Mouse (Mus musculus): Measurements from ENCODE around the gene Smox.

The Smox gene

DNA sequence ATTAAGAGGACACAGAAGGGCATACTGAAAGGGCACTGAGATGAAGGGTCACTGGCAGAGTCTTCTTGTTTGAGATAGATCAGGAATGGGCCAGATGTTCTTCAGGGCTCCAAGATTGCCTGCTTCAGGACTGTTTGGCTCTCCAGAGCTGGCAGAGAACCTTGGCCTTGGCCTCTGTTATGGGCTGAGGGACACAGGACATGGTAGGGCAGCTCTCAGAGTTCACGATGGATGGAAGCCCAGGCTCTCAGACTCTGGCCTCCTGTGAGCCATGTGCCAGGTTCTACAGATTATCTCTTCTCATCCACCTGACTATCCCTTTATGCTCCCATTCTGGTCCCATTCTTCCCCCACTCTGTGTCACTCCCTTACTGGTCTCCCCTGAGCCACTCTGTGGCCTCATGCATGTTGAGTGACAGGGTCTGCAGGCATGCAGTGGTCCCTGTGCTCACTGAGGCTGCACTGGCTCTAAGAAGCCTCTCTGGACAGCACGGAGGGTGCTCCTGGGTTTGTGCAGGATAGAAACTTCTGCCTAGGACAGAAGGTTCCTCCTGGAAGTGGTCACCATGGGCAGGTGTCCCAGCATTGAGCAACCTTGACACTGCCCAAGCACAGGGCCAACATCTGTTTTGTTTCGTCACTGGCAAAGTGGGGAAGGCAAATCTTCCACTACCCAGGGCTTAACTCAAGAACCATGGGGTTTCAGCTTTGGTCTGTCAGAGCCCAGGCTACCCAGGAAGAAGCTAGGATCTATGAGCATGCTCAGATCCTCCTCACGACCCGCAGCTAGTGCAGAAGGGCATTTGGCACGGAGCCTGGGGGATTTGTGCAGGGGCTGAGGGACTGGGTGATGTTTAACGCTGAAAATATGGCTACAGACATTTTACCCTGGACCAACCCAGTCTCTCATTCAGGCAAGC is 60.7 kb downstream of the Smox start:
- DNase-seq (ENCODE audit: low read depth, low spot score) = peak; percentile 44

DNA sequence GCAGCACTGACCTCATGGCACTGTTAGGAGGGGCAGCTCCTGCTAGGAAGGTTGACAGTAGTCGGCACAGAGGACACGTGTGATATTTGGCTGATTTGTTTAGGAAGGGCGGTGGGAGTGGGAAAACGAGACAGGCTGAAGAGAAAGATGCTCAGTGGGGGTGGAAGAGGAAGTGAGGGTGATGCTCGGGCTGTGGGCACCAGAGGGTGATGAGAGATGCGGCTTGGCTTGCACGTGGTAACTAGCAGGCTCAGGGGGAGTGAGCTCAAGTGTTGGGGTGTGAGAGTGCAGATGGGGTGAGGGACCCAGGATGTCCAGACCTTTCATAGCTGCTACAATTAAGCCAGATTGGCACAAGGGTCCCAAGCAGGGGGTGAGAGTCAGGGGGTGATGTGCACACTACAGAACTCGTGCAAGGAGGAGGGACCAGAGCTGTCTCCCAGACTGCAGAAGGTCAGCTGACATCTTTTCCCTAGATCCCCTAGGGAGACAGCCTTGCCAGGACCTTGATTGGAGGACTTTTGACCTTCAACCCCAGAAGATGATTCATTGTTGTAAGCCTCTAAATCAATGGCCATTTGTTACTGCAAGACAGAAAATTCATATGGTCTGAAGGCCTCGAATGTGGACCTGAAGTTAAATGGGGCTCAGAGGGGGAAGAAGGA is 61.6 kb downstream of the Smox start:
- DNase-seq (ENCODE audit: low read depth, low spot score) = peak; percentile 54

DNA sequence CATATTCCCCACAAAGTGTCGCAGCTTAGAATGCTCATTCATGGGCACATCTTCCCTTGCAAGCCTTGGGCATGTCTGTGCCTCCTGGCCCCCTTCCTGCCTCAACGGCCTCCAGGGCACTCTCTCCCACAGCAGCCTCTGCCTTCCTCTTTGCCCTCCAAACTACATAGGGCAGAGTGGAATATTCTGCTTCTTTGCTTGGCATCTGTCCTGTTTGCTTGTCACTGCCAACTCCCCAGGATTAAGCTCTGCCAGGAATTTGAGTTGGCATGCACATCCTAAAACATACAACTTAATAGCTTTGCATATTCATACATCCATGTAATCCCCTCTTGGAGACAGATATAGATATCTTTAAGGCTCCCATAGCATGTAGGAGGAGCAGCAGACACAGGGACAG is 66.6 kb downstream of the Smox start:
- peak; percentile 34 for DNase-seq (ENCODE audit: low read depth, low spot score)

DNA sequence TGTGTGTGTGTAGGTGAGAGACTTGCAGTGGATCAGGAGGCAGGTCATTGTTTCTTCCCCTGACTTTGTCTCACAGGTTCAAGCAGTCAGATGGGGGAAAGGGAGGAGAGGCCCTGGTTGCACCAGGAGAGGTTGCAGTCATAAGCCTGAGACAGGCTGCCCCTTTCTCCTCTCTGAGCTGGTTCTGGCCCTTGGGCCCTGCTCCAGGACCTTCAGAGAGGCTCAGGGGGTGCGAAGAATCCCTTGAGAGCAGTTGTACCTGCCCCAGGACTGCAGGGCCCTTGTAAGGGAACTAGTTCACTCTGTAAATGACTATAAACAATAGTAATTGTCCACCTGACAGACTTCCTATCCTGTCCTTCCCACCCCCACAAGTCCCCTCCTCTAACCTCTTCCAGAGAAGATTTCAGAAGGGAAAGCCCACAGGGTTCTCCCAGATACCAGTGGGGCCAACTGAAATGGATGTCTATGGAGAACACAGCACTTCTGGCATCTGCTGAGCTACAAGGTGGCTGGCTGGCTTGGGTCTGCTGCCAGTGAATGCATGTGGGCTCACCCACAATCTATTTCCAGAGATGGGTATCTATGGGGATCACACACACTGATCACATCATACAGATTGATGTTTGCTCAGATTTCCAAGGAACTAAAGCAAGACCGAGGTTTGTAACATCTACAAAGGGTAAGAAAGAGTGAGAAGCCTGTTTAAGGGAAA is 69.1 kb downstream of the Smox start:
- DNase-seq (ENCODE audit: low read depth, low spot score) = no peak

DNA sequence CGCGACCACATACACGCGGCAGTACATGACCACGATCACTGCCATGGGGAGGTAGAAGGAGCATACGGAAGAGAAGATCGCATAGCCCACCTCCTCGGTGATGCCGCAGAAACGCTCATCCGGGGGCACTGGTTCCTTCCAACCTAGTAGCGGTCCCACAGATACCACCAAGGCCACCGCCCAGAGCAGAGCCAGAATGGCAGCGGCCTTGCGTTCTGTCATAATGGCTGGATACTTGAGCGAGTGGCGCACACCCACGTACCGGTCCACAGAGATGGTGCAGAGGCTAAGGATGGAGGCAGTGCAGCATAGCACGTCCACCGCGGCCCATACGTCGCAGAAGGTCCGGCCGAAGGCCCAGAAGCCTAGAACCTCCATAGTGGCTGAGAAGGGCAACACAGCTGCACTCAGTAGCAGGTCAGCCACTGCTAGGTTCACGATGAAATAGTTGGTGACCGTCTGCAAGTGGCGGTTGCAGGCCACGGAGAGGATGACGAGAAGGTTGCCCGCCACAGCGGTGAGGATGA is 70.1 kb downstream of the Smox start:
- no peak for DNase-seq (ENCODE audit: low read depth, low spot score)

DNA sequence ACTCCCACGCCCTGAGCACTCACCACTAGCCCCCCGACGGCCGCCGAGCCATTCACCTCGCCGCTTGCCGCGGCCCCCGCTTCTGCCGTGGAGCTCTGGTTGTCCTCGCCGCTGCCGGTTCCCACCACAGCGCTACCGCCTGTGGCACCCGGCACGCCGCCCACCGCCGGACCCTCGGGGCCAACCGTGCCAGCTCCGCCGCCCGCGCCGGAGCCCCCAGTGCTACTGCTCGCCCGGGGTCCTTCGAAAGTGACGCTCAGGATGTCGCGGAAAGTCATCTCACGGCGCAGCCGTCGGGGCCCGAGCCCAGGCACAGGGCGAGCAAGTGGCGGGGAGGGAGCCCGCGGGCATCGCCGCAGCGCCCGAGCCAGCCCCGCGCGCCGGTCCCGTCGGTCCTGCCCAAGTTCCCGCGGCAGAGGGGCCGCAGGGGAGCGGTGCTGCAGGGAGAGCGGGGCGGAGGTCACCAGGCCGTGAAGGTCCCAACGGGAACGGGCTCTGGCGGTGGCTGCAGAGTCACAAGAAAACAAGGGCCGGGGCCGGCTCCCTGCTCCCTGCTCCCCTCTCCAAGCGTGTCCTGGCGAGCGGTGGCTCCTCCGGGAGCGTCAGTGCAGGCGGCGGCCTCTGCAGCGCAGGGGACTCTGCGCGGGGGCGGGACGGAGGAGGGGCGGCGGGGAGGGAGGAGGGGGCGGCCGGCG is 70.7 kb downstream of the Smox start, which contains the start of gene Adra1d:
Gene Adra1d (minus strand): TSS at position 393 of the 695 bp plus-strand sequence.
- no peak for DNase-seq (ENCODE audit: low read depth, low spot score)

DNA sequence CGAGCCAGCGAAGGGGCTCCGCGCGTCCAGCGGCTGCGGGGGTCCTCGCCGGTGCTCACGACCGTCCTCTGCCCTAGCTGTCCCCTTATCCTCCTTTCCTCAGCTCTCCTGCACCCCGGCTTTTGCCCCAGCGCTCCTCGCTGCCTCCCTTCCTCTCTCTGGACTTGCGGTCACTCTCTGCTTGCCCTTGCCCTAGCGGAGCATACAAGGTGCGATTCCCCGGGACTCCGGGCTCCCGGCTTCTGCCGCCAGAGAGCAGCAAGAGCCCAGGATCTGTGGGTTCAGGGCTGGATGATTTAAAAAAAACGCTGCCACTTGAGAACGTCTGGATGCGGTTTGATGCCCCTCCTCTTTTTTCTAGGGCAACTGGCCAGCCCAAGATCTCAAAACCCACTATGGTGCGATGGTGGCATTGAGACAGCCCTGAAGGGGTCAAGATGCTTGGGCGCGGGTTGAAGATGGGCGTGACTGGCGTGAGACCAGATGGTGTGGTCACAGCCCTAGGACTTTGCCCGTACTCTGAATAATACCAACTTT is 71.4 kb downstream of the Smox start:
- peak; percentile 84 for DNase-seq (ENCODE audit: low read depth, low spot score)
